16 mouse cellular contexts compared by ENCODE assay signal in the genomic region with DNA sequence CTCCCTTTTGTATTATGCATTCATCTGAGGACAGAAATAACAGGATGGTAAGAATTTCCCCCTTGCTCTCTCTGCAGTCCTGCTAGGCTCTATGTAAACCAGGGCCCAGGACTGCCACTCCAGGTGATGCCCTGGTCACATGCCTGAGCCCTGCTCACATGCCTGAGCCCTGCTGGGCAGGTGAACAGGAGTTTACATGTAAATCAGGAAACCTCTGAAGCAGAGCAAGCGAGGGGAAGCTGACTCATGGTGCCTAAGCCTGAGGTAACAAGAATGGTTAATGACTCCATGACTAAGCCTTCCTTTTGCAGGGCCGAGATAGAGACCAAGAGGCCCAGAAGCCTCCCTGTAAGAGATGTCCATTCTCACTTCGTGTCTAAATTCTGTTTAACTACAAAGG. TPM values are rescaled to one million over a fixed set of nuclear protein-coding genes. Genes with fewer than 3 reads are reported as not detected.
DNase-seq lines count a peak whose midpoint lies in the region; ATAC-seq lines count a peak whose summit lies in the region.
"Had no signal": no experiment of that assay in that cellular context is flagged by ENCODE, and none has a peak within 500 bp of the region (broad histone marks: within the 10 kb centered on the region; RNA-seq: fewer than 3 reads in every experiment).

No protein-coding gene starts in this region.

- 57% methylated on average over 3 of the region's 3 CpGs for WGBS in kidney, embryonic 16.5 days
- WGBS in hindbrain, embryonic 12.5 days: 73% methylated on average over 3 of the region's 3 CpGs

- H3K4me1 ChIP-seq in kidney, embryonic 16.5 days (ENCODE audit: insufficient read depth, low read length): no peaks in the 10 kb centered on the region
- no peaks in the 10 kb centered on the region for H3K4me1 ChIP-seq in hindbrain, embryonic 12.5 days

- peak; percentile 88 for ATAC-seq in kidney, embryonic 16.5 days (ENCODE audit: low FRiP score, low TSS enrichment)
- no peak for ATAC-seq in hindbrain, embryonic 12.5 days (ENCODE audit: low FRiP score)
- ATAC-seq: liver, postnatal 0 days had no signal

- DNase-seq in adrenal gland, adult (ENCODE audit: inconsistent age in 2 of 2, low spot score in 1 of 2): peak; percentile 49 to 78
- no peak for DNase-seq in adrenal gland, adult 8-10 months
- DNase-seq in 3134 (ENCODE audit: extremely low read depth, insufficient read length, low spot score) (peak; percentile 55), R1 (ENCODE audit: low read depth, low spot score) (peak; percentile 72)
- no peak for DNase-seq in gastrocnemius, adult 8-10 months (ENCODE audit: low spot score in 2 of 2)
- DNase-seq in yolk sac, embryonic 10.5 days (ENCODE audit: low spot score): no peak
- DNase-seq: B cell, adult 2 months; cerebellum, adult 11 months; embryo, embryonic 11 days; heart, postnatal 10 days; layer of hippocampus, postnatal 36 days; liver, postnatal 0 days; right cerebral cortex, postnatal 4 days had no signal

- H3K9me3 ChIP-seq in kidney, embryonic 16.5 days (ENCODE audit: low read length): no peaks in the 10 kb centered on the region
- no peaks in the 10 kb centered on the region for H3K9me3 ChIP-seq in hindbrain, embryonic 12.5 days (replicated peaks)
- H3K9me3 ChIP-seq: limb, embryonic 12.5 days had no signal

- no peaks in the 10 kb centered on the region for H3K27me3 ChIP-seq in kidney, embryonic 16.5 days (ENCODE audit: insufficient read depth, low read length)
- no peaks in the 10 kb centered on the region for H3K27me3 ChIP-seq in hindbrain, embryonic 12.5 days
- H3K27me3 ChIP-seq: limb, embryonic 12.5 days had no signal

- no peak overlapping the region for H3K9ac ChIP-seq in kidney, embryonic 16.5 days (replicated peaks; ENCODE audit: low read length)
- H3K9ac ChIP-seq in hindbrain, embryonic 12.5 days: no peak overlapping the region
- H3K9ac ChIP-seq: limb, embryonic 12.5 days; liver, postnatal 0 days had no signal

- no peak overlapping the region for H3K27ac ChIP-seq in kidney, embryonic 16.5 days (ENCODE audit: low read length)
- H3K27ac ChIP-seq in hindbrain, embryonic 12.5 days: no peak overlapping the region
- H3K27ac ChIP-seq: limb, embryonic 12.5 days had no signal

- H3K4me3 ChIP-seq in kidney, embryonic 16.5 days (ENCODE audit: low read length): no peak overlapping the region
- no peak overlapping the region for H3K4me3 ChIP-seq in hindbrain, embryonic 12.5 days
- H3K4me3 ChIP-seq: limb, embryonic 12.5 days had no signal

- no peak overlapping the region for H3K4me2 ChIP-seq in kidney, embryonic 16.5 days (replicated peaks; ENCODE audit: low read depth, low read length)
- no peak overlapping the region for H3K4me2 ChIP-seq in hindbrain, embryonic 12.5 days (replicated peaks)
- H3K4me2 ChIP-seq: limb, embryonic 12.5 days had no signal

- peaks cover 10% of the 10 kb centered on the region; the same call in 1 of the 2 replicates for H3K36me3 ChIP-seq in kidney, embryonic 16.5 days (ENCODE audit: insufficient read depth, low read length)
- H3K36me3 ChIP-seq in hindbrain, embryonic 12.5 days: no peaks in the 10 kb centered on the region

RNA-seq across cellular contexts. Expression of a gene that starts 20.1 kb away (rescaled TPM):
- total RNA-seq in adrenal gland, adult 8-10 months (2022): 10 to 100 TPM; 34.4 to 44.0 (median 37.2) TPM
- 17.9 and 20.5 TPM in 2 replicates for polyA plus RNA-seq in kidney, embryonic 16.5 days (2015; fragmentation: Nextera tagmentation; extraction: Ambion mirVana)
- polyA plus RNA-seq in hindbrain, embryonic 12.5 days (2016; fragmentation: Nextera tagmentation; extraction: Ambion mirVana): 13.9 and 14.2 TPM in 2 replicates
- total RNA-seq in gastrocnemius, adult 8-10 months (2022): 10 to 100 TPM; 18.0 to 26.9 (median 22.4) TPM

Comparison
In these comparisons a context has a peak if more than half of its experiments do, and no peak if none do; other contexts are left out.
1. DNase-seq: peak in adrenal gland, adult (2 of 2), 3134 (single experiment) and R1 (single experiment); none in adrenal gland, adult 8-10 months (single experiment), gastrocnemius, adult 8-10 months (0 of 2) and yolk sac, embryonic 10.5 days (single experiment).